Mouse (Mus musculus) kidney, embryonic 16.5 days (tissue): ENCODE data around the gene Sestd1. TPM values are rescaled to one million over a fixed set of nuclear protein-coding genes. Genes with fewer than 3 reads are reported as not detected.

Source experiments
- ATAC-seq: fragments of 200-750 bp; cut with Nextera tagmentation; 2 replicates; pipeline ENCODE4 v1.8.0; 2017; ENCODE audit warnings: moderate TSS enrichment; ENCODE audit not compliant: low FRiP score, low TSS enrichment
- H3K27ac ChIP-seq: fragments of 300-500 bp; sonication (generic); 2 replicates; pipeline ENCODE4 v1.5.1; 2014; ENCODE audit warnings: low read length
- H3K27me3 ChIP-seq: fragments of 300-500 bp; sonication (generic); 2 replicates; pipeline ENCODE4 v1.6.1; 2014; ENCODE audit warnings: low read length, control low read depth, mixed read lengths; ENCODE audit not compliant: insufficient read depth
- H3K36me3 ChIP-seq: fragments of 300-500 bp; sonication (generic); 2 replicates; pipeline ENCODE4 v1.6.1; 2014; ENCODE audit warnings: low read length, control low read depth, mixed read lengths; ENCODE audit not compliant: insufficient read depth
- H3K4me1 ChIP-seq: fragments of 300-500 bp; sonication (generic); 2 replicates; pipeline ENCODE4 v1.6.1; 2014; ENCODE audit warnings: low read length, control low read depth, mixed read lengths; ENCODE audit not compliant: insufficient read depth
- H3K4me2 ChIP-seq: fragments of 300-500 bp; sonication (generic); replicated peaks from 2 replicates; pipeline ENCODE4 v1.6.1; 2014; ENCODE audit warnings: low read depth, low read length
- H3K4me3 ChIP-seq: fragments of 300-500 bp; sonication (generic); 2 replicates; pipeline ENCODE4 v1.5.1; 2014; ENCODE audit warnings: mild to moderate bottlenecking, low read length
- H3K9ac ChIP-seq: fragments of 300-500 bp; sonication (generic); replicated peaks from 2 replicates; pipeline ENCODE4 v1.6.1; 2014; ENCODE audit warnings: low read length
- H3K9me3 ChIP-seq: fragments of 300-500 bp; sonication (generic); 2 replicates; pipeline ENCODE4 v1.6.1; 2016; ENCODE audit warnings: low read length, control low read depth
- WGBS: fragments of 180-500 bp; shearing (Covaris S2); extraction: QIAGEN DNeasy Blood & Tissue Kit; methylation state at CpG from one replicate; pipeline ENCODE4 v1.1.7; 2014; 5-methylcytosine and 5-hydroxymethylcytosine counted together
- polyA plus RNA-seq: library from polyadenylated mRNA; unstranded; fragments of >200 nt; fragmentation: Nextera tagmentation; extraction: Ambion mirVana; gene quantifications from 2 replicates; pipeline ENCODE4 v1.2.1, GENCODE M21; 2015

Gene Sestd1
- polyA plus RNA-seq, 1 experiment from 2014 or later = 30.0 TPM

DNA sequence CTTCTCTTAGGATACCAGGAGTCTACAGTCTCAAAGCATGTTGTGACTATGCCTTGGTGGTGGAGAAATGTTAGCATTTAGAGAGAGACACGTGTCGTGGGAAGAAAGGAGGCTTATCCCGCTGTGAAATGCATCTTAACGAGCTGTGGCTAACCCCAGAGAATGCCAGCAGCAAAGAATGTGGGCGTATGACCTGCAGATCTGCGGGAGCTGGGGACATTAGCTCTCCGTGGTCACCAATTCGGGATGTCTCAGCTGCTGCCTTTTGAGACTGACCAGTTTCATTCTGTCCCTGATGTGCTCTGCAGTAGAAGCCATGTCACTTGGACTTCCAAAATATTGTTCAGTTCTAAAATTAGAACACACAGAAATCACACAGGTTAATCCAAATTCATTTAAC, 93.5 kb downstream of the Sestd1 start:
- Histone ChIP-seq H3K4me1 (no peaks in the 10 kb centered on the region), H3K9me3 (no peaks in the 10 kb centered on the region), H3K4me3 (no peak overlapping the region), H3K27ac (no peak overlapping the region), H3K4me2 (no peak overlapping the region), H3K9ac (no peak overlapping the region), H3K27me3 (no peaks in the 10 kb centered on the region), H3K36me3 (peaks cover 37% of the 10 kb centered on the region)
- WGBS = 81% methylated on average over 8 of the region's 8 CpGs
- no peak for ATAC-seq

DNA sequence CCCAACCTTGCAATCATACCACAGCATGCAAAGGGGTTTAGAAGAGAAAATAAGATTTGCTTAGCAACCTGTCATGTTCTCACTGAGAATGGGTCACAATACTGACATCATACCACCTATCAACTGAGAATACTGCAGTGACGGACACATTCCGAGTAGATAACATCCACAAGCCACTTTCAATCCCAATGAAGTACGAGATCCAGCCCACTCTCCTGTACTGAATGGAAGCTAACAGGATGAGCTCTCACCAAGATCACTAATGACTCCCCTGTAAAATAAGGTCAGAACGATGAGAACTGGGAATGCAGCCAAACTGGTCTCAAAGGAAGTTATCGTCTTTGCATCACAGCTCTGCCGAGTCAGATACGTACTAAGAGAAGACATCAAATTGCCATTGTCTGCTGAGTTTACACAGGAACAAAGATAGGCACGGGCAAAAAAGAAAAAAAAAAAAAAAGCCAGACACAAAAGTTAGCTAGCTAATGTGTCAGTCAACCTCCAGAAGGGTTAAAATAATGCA, 96.3 kb downstream of the Sestd1 start:
- ATAC-seq = no peak
- no peaks in the 10 kb centered on the region for H3K27me3 ChIP-seq
- 67% methylated on average over 8 of the region's 8 CpGs for WGBS
- peaks cover 31% of the 10 kb centered on the region for H3K36me3 ChIP-seq
- H3K4me2 ChIP-seq = no peak overlapping the region
- H3K27ac ChIP-seq = no peak overlapping the region
- no peak overlapping the region for H3K9ac ChIP-seq
- no peak overlapping the region for H3K4me3 ChIP-seq
- H3K4me1 ChIP-seq = no peaks in the 10 kb centered on the region
- no peaks in the 10 kb centered on the region for H3K9me3 ChIP-seq

DNA sequence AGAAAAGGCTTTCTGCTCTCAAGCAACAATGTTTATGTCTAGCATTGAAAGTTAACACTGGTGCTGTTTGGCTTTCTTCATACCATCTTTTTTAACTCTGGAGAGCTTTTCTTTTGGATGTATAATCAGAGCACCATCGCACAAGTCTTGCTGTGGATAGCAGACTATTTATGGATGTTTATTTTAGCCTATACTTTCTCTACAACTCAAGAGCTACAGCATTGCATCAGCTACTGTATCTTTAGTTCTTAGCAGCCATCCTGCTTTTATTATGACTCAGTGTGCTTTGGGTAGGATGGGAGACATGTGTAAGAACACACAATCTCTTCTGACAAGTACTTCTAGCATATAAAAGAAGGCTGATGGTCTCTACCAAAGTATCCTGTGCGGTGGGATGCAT, 96.7 kb downstream of the Sestd1 start:
- Histone ChIP-seq H3K27me3 (no peaks in the 10 kb centered on the region), H3K27ac (no peak overlapping the region), H3K4me3 (no peak overlapping the region), H3K9ac (no peak overlapping the region), H3K36me3 (peaks cover 31% of the 10 kb centered on the region), H3K4me1 (no peaks in the 10 kb centered on the region), H3K4me2 (no peak overlapping the region), H3K9me3 (no peaks in the 10 kb centered on the region)
- ATAC-seq = no peak
- whole genome bisulfite sequencing = 93% methylated on average over 2 of the region's 2 CpGs

DNA sequence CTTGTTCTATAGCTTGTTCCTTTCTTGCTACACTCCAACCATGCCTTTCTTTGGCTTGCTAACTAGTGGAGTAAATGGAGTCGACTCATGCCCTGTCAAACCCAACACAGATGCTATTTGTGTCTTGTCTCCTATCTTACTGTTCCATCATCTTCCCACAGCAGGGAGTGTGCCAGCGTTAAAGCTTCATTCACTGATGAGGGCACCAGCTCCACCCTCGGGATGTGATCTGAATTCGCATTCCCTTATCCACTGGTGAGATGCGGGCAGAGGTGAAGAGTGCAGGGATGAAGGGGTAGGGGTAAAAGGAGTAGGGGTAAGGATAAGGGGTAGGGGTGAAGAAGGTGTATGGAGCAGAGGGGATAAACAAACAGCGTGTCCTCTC, 97.4 kb downstream of the Sestd1 start:
- Histone ChIP-seq H3K4me2 (no peak overlapping the region), H3K9ac (no peak overlapping the region), H3K4me1 (no peaks in the 10 kb centered on the region), H3K36me3 (peaks cover 25% of the 10 kb centered on the region), H3K9me3 (no peaks in the 10 kb centered on the region), H3K4me3 (no peak overlapping the region), H3K27ac (no peak overlapping the region), H3K27me3 (no peaks in the 10 kb centered on the region)
- WGBS = 89% methylated on average over 6 of the region's 6 CpGs
- ATAC-seq = no peak

GRCm38 (mm10) chr2:77182271-77182995, 98.0 kb downstream of the Sestd1 start:
- no peak for ATAC-seq
- 79% methylated on average over 4 of the region's 4 CpGs for WGBS
- Histone ChIP-seq H3K36me3 (peaks cover 19% of the 10 kb centered on the region), H3K9me3 (no peaks in the 10 kb centered on the region), H3K27ac (no peak overlapping the region), H3K9ac (no peak overlapping the region), H3K4me3 (no peak overlapping the region), H3K27me3 (no peaks in the 10 kb centered on the region), H3K4me1 (no peaks in the 10 kb centered on the region), H3K4me2 (no peak overlapping the region)

GRCm38 (mm10) chr2:77177472-77177871, 102.9 kb downstream of the Sestd1 start:
- WGBS = 31% methylated on average over 2 of the region's 2 CpGs
- ATAC-seq = no peak
- H3K9me3 ChIP-seq = no peaks in the 10 kb centered on the region
- 0 out of 2 replicates have a peak, but pooled peaks cover 2% of the 10 kb centered on the region for H3K36me3 ChIP-seq
- peaks cover 11% of the 10 kb centered on the region for H3K4me1 ChIP-seq
- no peaks in the 10 kb centered on the region for H3K27me3 ChIP-seq
- no peak overlapping the region for H3K9ac ChIP-seq
- H3K4me3 ChIP-seq = no peak overlapping the region
- H3K27ac ChIP-seq = no peak overlapping the region
- H3K4me2 ChIP-seq = no peak overlapping the region

GRCm38 (mm10) chr2:77176413-77176812, 104.0 kb downstream of the Sestd1 start:
- WGBS = 53% methylated on average over 10 of the region's 10 CpGs
- H3K4me1 ChIP-seq = peaks cover 20% of the 10 kb centered on the region
- no peak overlapping the region for H3K4me3 ChIP-seq
- H3K27me3 ChIP-seq = no peaks in the 10 kb centered on the region
- ATAC-seq = no peak
- no peak overlapping the region for H3K27ac ChIP-seq
- 0 out of 2 replicates have a peak, but pooled peaks cover 2% of the 10 kb centered on the region for H3K36me3 ChIP-seq
- H3K9ac ChIP-seq = no peak overlapping the region
- no peaks in the 10 kb centered on the region for H3K9me3 ChIP-seq
- H3K4me2 ChIP-seq = 0 out of 2 replicates have a peak overlapping the region, but pooled peaks have one; percentile 2

- no peaks in the 10 kb centered on the region for H3K27me3 ChIP-seq
- H3K4me3 ChIP-seq = no peak overlapping the region
- no peak for ATAC-seq
- H3K4me1 ChIP-seq = peaks cover 28% of the 10 kb centered on the region
- no peaks in the 10 kb centered on the region for H3K9me3 ChIP-seq
- no peak overlapping the region for H3K4me2 ChIP-seq
- WGBS = 54% methylated on average over 7 of the region's 7 CpGs
- 0 out of 2 replicates have a peak, but pooled peaks cover 2% of the 10 kb centered on the region for H3K36me3 ChIP-seq
- no peak overlapping the region for H3K9ac ChIP-seq
- H3K27ac ChIP-seq = no peak overlapping the region
These were observed 105.0 kb downstream of the Sestd1 start for GRCm38 (mm10) chr2:77175411-77175810.

GRCm38 (mm10) chr2:77174313-77174712, 106.1 kb downstream of the Sestd1 start:
- Histone ChIP-seq H3K9me3 (no peaks in the 10 kb centered on the region), H3K27me3 (no peaks in the 10 kb centered on the region), H3K4me3 (no peak overlapping the region), H3K27ac (no peak overlapping the region), H3K9ac (no peak overlapping the region), H3K4me1 (peaks cover 32% of the 10 kb centered on the region), H3K36me3 (no peaks in the 10 kb centered on the region), H3K4me2 (no peak overlapping the region)
- WGBS = 59% methylated on average over 2 of the region's 2 CpGs
- ATAC-seq = no peak

- H3K9me3 ChIP-seq = no peaks in the 10 kb centered on the region
- 81% methylated on average over 6 of the region's 6 CpGs for WGBS
- peaks cover 34% of the 10 kb centered on the region for H3K4me1 ChIP-seq
- H3K36me3 ChIP-seq = no peaks in the 10 kb centered on the region
- H3K4me3 ChIP-seq = no peak overlapping the region
- no peak overlapping the region for H3K4me2 ChIP-seq
- no peak overlapping the region for H3K9ac ChIP-seq
- no peak overlapping the region for H3K27ac ChIP-seq
- ATAC-seq = no peak
- no peaks in the 10 kb centered on the region for H3K27me3 ChIP-seq
These were observed 106.6 kb downstream of the Sestd1 start for GRCm38 (mm10) chr2:77173821-77174220.
